Mouse (Mus musculus) C2C12 (cell line): ENCODE data around the gene Prr13. TPM values are rescaled to one million over a fixed set of nuclear protein-coding genes. Genes with fewer than 3 reads are reported as not detected.

ENCODE experiments used
- H3K27me3 ChIP-seq: one replicate; pipeline ENCODE4 v1.6.1; 2011; ENCODE audit not compliant: control insufficient read depth, insufficient read depth, insufficient read length
- H3K36me3 ChIP-seq: one replicate; pipeline ENCODE4 v1.6.1; 2011; ENCODE audit not compliant: control insufficient read depth, insufficient read depth
- H3K4me3 ChIP-seq: one replicate; pipeline ENCODE4 v1.5.1; 2011; ENCODE audit warnings: mild to moderate bottlenecking, control low read depth; ENCODE audit not compliant: poor library complexity, insufficient read depth, severe bottlenecking
- H3K79me2 ChIP-seq: one replicate; pipeline ENCODE4 v1.6.1; 2011; ENCODE audit not compliant: control insufficient read depth, insufficient read depth
- H3K79me3 ChIP-seq: one replicate; pipeline ENCODE4 v1.6.1; 2011; ENCODE audit warnings: low read depth, control low read depth
- H3ac ChIP-seq: one replicate; pipeline ENCODE3; 2011; ENCODE audit warnings: low read depth; ENCODE audit not compliant: control insufficient read depth, insufficient read length
- CEBPB ChIP-seq: IDR thresholded peaks from one replicate; pipeline ENCODE4 v1.6.1; 2011; ENCODE audit warnings: low read depth, mild to moderate bottlenecking, control low read depth, moderate library complexity
- CTCF ChIP-seq: IDR thresholded peaks from one replicate; pipeline ENCODE4 v1.5.1; 2011; ENCODE audit not compliant: control insufficient read depth, insufficient read depth, insufficient read length
- FOSL1 ChIP-seq: IDR thresholded peaks from one replicate; pipeline ENCODE4 v1.8.0; 2011; ENCODE audit warnings: mild to moderate bottlenecking, low read length; ENCODE audit not compliant: poor library complexity, insufficient read depth, severe bottlenecking
- MAX ChIP-seq: IDR thresholded peaks from one replicate; pipeline ENCODE4 v1.6.1; 2011; ENCODE audit warnings: mild to moderate bottlenecking, control low read depth
- MYOD1 ChIP-seq: IDR thresholded peaks from one replicate; pipeline ENCODE4 v1.6.1; 2011; ENCODE audit warnings: low read depth; ENCODE audit not compliant: control insufficient read depth, insufficient read length
- MYOG ChIP-seq: IDR thresholded peaks from one replicate; pipeline ENCODE4 v1.6.1; 2011; ENCODE audit not compliant: control insufficient read depth, insufficient read length; ENCODE audit errors: extremely low read depth
- USF1 ChIP-seq: IDR thresholded peaks from one replicate; pipeline ENCODE4 v1.6.1; 2011; ENCODE audit warnings: low read depth, mild to moderate bottlenecking, control low read depth, moderate library complexity
- polyA plus RNA-seq: library from polyadenylated mRNA; unstranded; fragments of >200 nt; fragmentation: generic; extraction: Trizol; gene quantifications from one replicate; pipeline ENCODE4 v1.2.1, GENCODE M21; 2012; ENCODE audit warnings: missing spikeins

Gene Prr13
- polyA plus RNA-seq, 1 experiment = 113 TPM

DNA sequence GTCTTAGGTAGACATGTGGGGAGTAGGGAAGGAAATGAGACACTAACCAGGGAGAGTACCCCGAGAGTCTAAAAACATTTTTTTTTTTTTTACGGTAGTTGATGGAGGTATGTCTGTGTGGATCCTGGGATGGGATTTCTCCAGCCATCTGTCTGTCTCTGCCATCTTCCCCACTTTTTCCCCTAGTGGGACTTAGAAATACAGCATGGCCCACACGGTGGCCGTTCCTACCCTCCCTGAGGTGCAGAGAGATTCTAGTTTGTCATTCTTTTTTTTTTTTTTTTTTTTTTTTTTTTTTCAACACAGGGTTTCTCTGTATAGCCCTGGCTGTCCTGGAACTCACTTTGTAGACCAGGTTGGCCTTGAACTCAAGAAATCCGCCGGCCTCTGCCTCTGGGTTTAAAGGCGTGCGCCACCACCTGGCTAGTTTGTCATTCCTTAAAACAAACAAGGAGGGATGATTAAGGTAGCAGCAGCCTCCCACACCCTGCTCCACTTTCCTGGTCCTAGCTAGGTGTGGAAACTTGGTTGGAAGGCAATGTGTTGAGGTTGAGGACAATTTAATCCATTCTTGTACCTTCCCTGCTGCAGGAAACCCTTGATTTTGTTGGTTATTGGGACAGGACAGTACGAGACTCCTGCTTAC is 2.7 kb downstream of the Prr13 start:
- TF ChIP-seq MYOG (no peak), CEBPB (no peak), MYOD1 (no peak), FOSL1 (no peak), CTCF (no peak), USF1 (no peak), MAX (no peak)
- peaks cover 36% of the 10 kb centered on the region for H3K36me3 ChIP-seq
- H3K27me3 ChIP-seq = no peaks in the 10 kb centered on the region
- peaks cover 35% of the 10 kb centered on the region for H3K79me2 ChIP-seq
- peaks cover 14% of the 10 kb centered on the region for H3K79me3 ChIP-seq
- no peak overlapping the region for H3ac ChIP-seq
- peak overlapping the region; percentile 55 for H3K4me3 ChIP-seq

DNA sequence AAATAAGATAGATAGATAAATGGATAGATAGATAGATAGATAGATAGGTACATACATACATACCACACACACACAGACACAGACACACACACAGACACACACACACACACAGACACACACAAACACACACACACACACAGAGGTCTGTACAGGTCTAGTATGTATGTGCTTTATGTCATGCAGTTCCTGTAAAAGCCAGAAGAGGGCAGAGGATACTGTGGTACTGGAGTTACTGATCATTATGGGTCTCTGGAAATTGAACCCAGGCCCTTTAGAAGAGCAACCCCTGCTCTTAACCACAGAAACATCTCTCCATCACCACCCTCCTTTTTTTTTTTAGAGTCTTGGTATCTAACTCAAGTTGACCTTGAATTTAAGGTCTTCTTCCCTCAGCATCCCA is 4.8 kb downstream of the Prr13 start:
- Histone ChIP-seq H3ac (no peak overlapping the region), H3K79me3 (peaks cover 15% of the 10 kb centered on the region)
- TF ChIP-seq MAX = no peak
- no peak for TF ChIP-seq MYOG
- no peak for TF ChIP-seq CEBPB
- no peak for TF ChIP-seq FOSL1
- TF ChIP-seq MYOD1 = no peak
- no peak for TF ChIP-seq CTCF
- no peak for TF ChIP-seq USF1

DNA sequence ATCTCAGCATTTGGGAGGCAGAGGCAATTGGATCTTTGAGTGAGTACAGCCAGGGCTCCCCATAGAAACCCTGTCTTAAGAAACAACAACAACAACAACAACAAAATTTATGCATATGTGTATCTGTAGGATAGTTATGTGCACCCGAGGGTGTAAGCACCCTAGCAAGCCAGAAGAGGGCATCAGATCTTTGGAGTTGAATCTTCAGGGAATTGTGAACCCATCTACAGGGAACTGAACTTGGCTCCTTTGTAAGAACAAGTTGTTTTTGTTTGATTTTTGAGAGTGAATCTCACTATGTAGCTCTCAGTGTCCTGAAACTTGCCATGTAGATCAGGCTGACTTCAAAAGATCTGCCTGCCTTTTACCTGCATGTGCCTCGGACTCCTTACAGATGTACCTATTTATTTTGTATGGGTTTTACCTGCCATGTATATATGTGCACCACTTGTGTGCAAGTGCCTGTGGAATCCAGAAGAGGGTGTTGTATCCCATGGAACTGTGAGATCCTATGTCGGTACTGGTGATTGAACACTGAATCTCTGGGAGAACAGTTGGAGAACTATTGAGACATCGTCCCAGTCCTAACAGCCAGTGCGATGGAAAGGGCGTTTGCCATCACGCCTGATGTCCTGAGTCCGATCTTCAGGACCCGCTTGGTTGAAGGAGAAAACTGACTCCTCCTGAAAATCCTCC is 10.0 kb downstream of the Prr13 start:
- no peak overlapping the region for H3ac ChIP-seq
- TF ChIP-seq MYOD1 = no peak
- TF ChIP-seq MAX = no peak
- TF ChIP-seq CEBPB = no peak
- TF ChIP-seq USF1 = no peak
- no peak for TF ChIP-seq CTCF
- TF ChIP-seq FOSL1 = no peak
- no peak for TF ChIP-seq MYOG
- no peak overlapping the region for H3K4me3 ChIP-seq
- H3K36me3 ChIP-seq = peaks cover 58% of the 10 kb centered on the region
- no peaks in the 10 kb centered on the region for H3K27me3 ChIP-seq
- peaks cover 29% of the 10 kb centered on the region for H3K79me3 ChIP-seq
- peaks cover 34% of the 10 kb centered on the region for H3K79me2 ChIP-seq

More for the DNA sequence above, 4.8 kb downstream of the Prr13 start:
- Histone ChIP-seq H3K27me3 (no peaks in the 10 kb centered on the region), H3K36me3 (peaks cover 46% of the 10 kb centered on the region), H3K79me2 (peaks cover 35% of the 10 kb centered on the region), H3K4me3 (no peak overlapping the region)

DNA sequence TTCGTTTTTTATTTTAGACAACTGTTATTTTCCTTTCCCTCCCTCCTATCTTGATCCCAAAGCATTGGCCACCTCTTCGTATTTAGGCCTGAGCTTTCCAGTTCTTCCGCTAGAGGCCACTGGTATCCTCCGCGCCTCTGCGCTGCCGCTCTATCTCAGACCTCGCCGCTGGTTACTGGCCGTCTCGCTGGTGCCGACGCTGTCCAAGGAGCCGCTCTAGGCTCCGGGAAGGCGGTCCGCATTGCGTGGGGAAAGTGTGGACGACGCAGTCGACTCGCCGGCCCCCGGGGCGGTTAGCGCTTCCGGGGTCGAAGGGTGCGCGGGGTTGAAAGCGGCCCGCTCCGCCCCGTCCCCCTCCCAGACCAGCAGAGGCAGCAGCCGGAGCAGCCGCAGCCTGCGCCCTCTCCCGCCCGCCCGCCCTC is 11.4 kb downstream of the Prr13 start, which contains the start of gene Pcbp2:
TSS of gene Pcbp2 (plus strand) at position 357 of the 422 bp plus-strand sequence.
- H3K79me3 ChIP-seq = peaks cover 43% of the 10 kb centered on the region
- TF ChIP-seq FOSL1 (no peak), USF1 (no peak), MYOG (no peak), CTCF (peak; percentile 93), MYOD1 (no peak), CEBPB (no peak), MAX (peak; percentile 96)
- peak within 1 kb of the TSS; percentile 98 for H3K4me3 ChIP-seq
- H3K27me3 ChIP-seq = no peaks in the 10 kb centered on the region
- H3ac ChIP-seq = peak within 1 kb of the TSS; percentile 81
- H3K36me3 ChIP-seq = peaks cover 66% of the 10 kb centered on the region
- peaks cover 47% of the 10 kb centered on the region for H3K79me2 ChIP-seq

DNA sequence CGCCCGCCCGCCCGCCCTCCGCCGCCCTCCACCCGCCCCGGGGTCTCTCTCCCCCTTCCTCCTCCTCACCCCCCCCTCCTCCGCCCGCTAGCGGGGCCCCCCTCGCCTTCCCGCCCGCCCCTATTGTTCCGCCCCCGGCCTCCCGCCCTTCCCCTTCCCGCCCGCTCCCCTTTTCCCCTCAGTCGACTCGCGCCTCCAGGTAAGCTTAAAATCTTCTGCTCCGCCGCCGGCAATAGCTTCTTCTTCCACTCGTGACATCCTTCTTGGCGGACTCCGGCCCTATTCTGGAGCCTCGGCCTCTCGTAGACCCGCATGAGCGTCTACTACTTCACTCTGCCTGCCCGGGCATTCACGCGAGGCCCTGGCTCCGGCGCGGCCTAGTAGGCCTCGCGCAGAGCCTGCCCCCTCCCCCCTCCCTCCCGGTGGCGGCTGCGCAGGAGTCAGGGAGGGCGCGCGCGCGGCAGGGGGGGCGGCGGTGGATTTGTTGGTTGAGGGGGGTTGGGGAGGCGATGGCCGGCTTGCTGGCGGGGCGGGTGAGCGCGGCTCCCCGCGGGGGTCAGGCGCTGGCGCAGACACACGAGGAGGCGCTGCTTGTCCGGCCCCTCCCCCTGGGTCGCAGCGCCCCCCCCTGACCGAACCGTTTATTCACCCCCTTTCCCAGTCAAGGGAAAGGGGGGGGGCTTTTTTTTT is 11.9 kb downstream of the Prr13 start:
- Histone ChIP-seq H3K79me3 (peaks cover 48% of the 10 kb centered on the region), H3ac (peak overlapping the region; percentile 81), H3K27me3 (no peaks in the 10 kb centered on the region), H3K36me3 (peaks cover 66% of the 10 kb centered on the region), H3K4me3 (peak overlapping the region; percentile 98), H3K79me2 (peaks cover 53% of the 10 kb centered on the region)
- TF ChIP-seq CTCF = peak; percentile 63
- TF ChIP-seq FOSL1 = no peak
